Mouse (Mus musculus): ENCODE measurements around the gene Vps51.

The Vps51 gene

GRCm38 (mm10) chr19:6076564-6077393, at the start of gene Vps51:
Gene Vps51 (minus strand): TSS chr19:6077231.
- DNase-seq: peak; percentile 86 to 88

GRCm38 (mm10) chr19:6126289-6126688, 49.3 kb upstream of the Vps51 start:
- peak; percentile 78 to 81 for DNase-seq

GRCm38 (mm10) chr19:6124898-6125297, 47.9 kb upstream of the Vps51 start:
- DNase-seq: no peak

- DNase-seq: no peak
These were observed 46.3 kb upstream of the Vps51 start for GRCm38 (mm10) chr19:6123330-6123729.

- DNase-seq: no peak
These were observed 44.7 kb upstream of the Vps51 start for GRCm38 (mm10) chr19:6121761-6122160.

- DNase-seq: no peak
These were observed 41.7 kb upstream of the Vps51 start for GRCm38 (mm10) chr19:6118677-6119185.

- peak; percentile 87 to 89 for DNase-seq
These were observed 41.1 kb upstream of the Vps51 start, which contains the start of gene Sac3d1 for GRCm38 (mm10) chr19:6117986-6118676. Gene Sac3d1 (minus strand): TSS chr19:6118650.

GRCm38 (mm10) chr19:6117346-6117985, 40.4 kb upstream of the Vps51 start:
- DNase-seq: no peak

- no peak for DNase-seq
These were observed 39.3 kb upstream of the Vps51 start for GRCm38 (mm10) chr19:6116113-6116850.

GRCm38 (mm10) chr19:6113116-6113515, 36.1 kb upstream of the Vps51 start:
- DNase-seq: no peak

GRCm38 (mm10) chr19:6105586-6105985, 28.6 kb upstream of the Vps51 start, which contains the start of gene Naaladl1:
Gene Naaladl1 (plus strand): TSS chr19:6105782.
- no peak for DNase-seq

GRCm38 (mm10) chr19:6104476-6104875, 27.4 kb upstream of the Vps51 start:
- no peak for DNase-seq

- DNase-seq: no peak
These were observed 25.3 kb upstream of the Vps51 start for GRCm38 (mm10) chr19:6102169-6102853.

- no peak for DNase-seq
These were observed 24.2 kb upstream of the Vps51 start for GRCm38 (mm10) chr19:6101186-6101585.

GRCm38 (mm10) chr19:6097847-6098246, 20.8 kb upstream of the Vps51 start:
- DNase-seq: no peak

GRCm38 (mm10) chr19:6094119-6094518, 17.1 kb upstream of the Vps51 start, which contains the start of gene AC131692.1:
Gene AC131692.1 (plus strand): TSS chr19:6094419.
- no peak for DNase-seq

GRCm38 (mm10) chr19:6088841-6089240, 11.8 kb upstream of the Vps51 start:
- no peak for DNase-seq

GRCm38 (mm10) chr19:6085417-6085879, 8.4 kb upstream of the Vps51 start:
- DNase-seq: peak; percentile 59 to 64

GRCm38 (mm10) chr19:6084478-6085248, 7.6 kb upstream of the Vps51 start, which contains the start of the genes Zfpl1 and Cdca5:
Gene Zfpl1 (minus strand): TSS chr19:6084956.
Gene Cdca5 (plus strand): TSS chr19:6084983.
- peak; percentile 97 for DNase-seq

- no peak for DNase-seq
These were observed 5.1 kb upstream of the Vps51 start, which contains the start of gene Gm28374 for GRCm38 (mm10) chr19:6082156-6082555. Gene Gm28374 (minus strand): TSS chr19:6082256.
